Mouse (Mus musculus) embryo, embryonic 10.5 days (tissue): ENCODE results near the gene Abhd8.
A peak's percentile ranks its signal among the peaks of the same experiment; 100 is the strongest.

Experiments
- DNase-seq: peaks from one replicate; pipeline ENCODE4 v3.0.0-alpha.2; 2015; ENCODE audit warnings: low spot score

Abhd8 gene

DNA sequence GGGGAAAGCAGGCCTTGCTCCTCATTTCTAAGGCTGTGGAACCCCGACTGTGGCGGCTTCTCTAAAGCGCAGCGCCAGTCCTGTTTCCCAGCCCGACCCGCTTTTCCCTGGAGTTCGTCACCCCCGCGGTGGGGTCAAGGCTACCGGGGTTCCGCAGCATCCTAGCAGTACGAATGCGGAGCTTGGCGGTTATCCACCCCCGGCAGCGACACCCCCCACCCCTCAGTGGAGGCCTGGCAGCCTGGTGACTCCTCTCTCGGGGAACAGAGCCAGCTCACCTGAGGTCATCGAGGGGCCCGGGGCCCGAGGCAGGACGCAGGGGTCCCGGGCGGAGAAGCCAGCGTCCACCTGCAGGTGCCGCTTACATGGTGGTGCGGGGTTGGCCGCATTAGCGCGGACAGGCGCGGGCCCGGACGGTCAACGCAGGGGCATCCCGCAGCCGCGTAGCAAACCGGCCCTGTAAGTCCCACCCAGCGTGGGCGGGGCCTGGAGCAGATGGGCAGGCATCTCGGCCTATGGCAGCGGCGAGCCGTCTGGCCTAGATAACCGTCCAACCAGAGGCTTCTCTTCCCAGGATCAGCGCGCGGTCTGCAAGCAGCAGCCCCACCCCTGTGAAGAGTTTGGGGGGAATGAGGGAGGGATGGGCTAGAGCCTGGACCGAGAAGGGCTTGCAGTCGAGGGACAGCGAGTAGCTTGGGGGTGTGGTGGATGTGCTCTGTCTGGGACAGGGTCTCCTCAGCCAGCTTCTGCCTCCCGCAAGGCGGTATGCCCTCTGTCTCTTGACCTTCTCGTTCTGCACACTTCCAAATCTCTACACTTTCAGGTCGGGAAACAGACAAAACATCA, at the start of gene Abhd8:
Gene Abhd8, minus strand, starts transcription at position 468 of the 846 bp plus-strand sequence.
- peak; percentile 98 for DNase-seq

DNA sequence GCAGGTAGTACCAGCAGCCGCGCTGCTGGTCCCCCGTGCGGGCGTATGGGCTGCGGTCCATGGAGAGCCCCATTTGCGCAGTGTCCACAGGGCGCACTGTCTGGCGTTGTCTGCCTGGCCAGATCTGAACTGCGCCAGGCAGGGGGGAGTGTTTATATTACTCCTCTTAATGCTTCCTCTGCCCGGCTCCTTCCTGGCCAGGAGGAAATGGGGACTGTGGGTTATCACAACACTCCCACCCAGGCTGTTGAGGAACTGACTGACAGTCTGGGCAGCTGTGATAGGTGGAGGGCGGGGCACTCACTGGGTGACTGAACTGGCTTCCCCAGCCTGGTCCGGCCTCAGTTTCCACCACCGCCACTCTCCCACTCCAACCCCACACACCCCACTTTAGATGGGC, 48.2 kb upstream of the Abhd8 start, which contains the start of gene Plvap:
Gene Plvap, minus strand, starts transcription at position 109 of the 400 bp plus-strand sequence.
- peak; percentile 36 for DNase-seq

DNA sequence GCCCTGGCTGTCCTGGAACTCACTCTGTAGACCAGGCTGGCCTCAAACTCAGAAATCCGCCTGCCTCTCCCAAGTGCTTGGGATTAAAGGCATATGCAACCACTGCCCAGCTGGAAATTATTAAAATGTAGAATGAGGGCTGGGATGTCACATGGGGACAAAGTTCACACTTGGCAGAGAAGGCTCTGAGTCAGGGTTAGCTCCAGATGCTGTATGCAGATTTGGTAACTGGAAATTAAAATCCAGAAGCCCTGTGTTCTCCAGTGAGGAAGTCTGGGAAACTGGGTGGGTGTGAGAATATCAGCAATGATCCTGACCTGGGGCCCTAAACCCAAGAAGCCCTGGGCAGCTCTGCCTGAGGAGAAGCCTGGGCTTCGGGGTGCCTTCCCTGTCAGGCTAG, 45.9 kb upstream of the Abhd8 start:
- no peak for DNase-seq

DNA sequence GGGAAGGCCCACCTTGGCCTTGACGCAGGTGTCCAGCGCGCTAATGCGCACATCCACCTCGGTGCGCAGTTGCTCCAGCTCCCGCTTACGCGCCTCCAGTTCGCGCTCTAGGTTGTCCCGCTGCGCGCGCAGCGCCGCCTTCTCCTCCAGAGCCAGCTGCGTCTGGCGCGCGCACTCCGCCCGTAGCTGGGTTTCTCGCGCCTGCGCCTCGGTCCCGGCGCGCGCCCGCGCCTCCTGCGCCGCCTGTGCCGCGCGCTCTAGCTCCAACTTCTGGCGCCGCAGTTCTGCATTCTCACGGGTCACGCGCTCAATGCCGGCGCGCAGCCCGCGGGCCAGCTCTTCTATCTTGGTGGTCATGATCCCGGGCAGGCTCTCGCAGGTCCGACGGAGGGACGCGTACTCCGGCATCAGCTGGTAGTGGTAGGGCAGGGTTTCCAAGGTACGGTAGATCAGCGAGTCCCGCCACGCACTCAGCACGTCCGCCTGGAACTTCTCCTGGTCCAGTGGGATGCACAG, 44.2 kb upstream of the Abhd8 start:
- DNase-seq = peak; percentile 93

DNA sequence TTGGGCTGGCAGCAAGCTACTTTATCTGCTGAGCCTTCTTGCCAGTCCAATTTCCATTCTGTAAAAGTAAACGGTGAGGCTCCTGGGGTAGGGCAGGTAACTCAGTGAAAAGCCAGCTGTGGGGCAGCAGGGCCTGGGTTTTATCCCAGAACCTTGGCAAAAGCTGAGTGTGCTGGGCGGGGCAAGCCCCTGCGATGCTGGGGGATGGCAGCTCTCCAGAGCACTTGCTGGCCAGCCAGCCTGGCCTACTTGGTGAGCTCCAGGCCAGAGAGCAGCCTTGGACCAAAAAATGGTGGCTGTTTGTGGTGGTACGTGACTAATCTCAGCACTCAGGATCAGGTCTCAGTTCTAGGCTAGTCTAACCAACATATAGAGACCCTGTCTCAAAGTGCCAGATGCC, 42.5 kb upstream of the Abhd8 start:
- no peak for DNase-seq

DNA sequence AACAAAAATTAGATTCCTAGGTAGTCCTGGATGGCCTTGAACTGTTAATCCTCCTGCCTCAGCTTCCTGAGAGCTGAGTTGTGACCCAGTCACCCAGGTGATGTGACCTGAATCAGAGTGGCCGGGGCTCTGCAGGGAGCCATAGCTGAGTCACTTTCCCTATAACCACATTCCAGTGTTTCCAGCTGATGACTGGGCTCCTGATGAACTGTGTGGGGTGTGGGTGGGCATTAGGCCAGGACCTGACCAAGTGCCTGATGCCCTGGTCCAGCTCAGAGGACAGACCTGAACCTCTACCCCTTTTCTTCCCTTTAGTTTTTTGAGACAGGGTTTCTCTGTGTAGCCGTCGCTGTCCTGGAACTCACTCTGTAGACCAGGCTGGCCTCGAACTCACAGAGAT, 41.9 kb upstream of the Abhd8 start:
- no peak for DNase-seq

DNA sequence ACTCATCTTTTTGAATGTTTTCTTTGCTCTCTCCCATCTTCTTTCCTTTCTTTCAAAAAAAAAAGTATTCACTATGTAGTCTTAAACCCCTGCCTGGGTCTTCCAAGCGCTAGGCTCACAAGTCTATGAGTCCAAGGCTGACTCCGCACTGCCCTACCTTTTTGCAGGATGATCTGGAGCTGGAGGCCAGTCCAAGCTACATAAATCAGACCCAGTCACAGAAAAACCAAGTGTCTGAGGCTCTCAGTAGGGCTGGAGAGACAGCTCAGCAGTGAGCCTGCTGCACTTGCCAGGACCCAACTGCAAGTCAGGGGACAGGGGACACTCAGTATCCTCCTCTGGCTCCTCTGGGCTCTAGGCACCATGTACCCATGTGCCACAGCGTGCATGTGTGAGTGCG, 40.9 kb upstream of the Abhd8 start:
- no peak for DNase-seq

DNA sequence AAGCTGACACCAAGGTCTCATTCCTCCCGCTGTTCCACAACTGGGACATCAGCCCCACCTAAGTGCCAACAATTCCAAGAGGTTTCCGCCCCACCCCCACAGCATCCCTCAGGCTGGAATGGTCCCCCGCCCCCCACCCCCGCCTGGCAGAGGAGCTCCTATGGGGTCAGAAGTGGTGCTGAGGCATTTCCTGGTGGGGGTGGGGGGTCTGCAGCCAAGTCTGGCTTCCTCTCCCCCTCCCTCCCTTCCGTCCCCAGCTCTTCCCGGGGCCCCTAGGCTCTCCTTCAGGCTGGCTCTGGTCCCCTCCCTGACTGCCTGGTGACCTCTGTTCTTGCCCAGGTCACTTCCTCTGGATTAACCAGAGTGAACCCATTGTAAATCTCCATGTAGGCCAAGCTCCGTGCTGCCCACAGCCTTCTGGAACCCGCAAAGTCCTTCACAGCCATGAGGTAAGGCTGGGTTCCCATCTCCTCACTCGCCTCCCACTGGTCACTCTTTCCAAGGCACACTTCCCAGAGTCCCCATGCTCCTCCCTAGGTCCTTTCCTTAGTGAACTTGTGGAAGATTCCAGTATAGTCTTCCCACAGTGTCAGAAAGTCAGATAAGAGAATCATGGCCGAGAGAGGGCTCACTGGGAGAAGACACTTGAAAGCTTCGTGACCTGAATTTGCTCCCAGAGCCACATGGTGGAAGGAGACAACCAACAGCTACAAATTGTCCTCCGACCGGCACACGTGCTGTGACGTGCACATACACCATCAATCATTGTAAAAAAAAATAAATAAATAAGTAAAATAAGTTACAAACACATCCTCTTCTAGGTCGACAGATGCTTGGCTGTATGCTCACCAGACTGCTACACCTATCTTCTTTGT, 35.6 kb upstream of the Abhd8 start:
- DNase-seq = peak; percentile 66

DNA sequence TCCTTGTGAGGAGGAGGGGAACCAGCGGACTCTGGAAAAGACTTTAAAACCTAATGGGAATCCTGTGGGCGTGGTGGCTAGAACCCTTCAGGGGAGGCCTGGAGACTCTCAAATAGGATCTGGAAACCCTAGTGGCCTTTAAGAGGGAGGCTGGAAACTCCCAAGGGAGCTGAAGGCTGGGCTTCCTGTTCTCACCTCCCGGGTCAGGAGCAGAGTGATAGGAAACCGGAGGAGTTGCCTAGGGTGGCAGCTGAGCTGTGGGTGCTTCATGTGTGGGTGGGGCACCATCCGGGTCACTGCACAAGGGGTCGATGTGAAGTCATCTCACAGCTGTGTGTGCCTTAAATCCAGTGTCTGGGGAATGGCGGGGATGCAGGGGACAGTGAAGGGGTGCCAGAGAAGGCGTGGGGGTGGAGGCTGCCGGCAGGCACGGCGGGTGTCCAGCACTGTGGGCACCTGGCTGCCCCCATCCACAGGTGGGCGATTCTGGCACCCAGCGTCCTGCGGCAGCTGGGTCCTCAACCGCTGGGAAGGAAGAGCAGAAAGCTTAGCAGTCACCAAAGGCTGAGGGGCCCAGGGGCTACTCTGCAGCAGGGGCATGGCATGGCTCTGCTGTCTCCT, 34.5 kb upstream of the Abhd8 start:
- peak; percentile 35 for DNase-seq

DNA sequence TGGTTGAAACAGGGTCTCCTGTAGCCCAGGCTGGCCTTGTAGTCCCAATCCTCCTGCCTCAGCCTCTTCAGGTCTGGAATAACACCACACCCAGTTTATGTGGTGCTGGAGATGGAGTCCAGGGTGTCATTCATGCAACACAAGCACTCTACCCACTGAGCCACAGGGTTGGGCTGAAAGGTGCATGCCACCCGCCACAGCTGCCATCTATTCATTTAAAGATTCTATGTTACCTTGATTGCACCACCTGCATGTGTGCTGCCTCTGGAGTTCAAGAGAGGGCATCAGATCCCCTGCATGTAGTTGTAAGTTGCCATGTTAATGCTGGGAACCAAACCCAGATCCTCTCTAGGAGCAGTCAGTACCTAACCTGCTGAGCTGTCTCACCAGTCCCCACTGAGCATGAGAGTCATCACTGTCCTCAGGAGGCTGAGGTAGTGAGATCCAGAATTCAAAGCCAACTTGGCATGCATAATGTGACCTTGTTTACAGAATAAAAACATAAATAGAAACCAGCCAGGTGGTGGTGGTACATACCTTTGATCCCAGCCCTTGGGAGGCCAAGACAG, 33.7 kb upstream of the Abhd8 start:
- no peak for DNase-seq

DNA sequence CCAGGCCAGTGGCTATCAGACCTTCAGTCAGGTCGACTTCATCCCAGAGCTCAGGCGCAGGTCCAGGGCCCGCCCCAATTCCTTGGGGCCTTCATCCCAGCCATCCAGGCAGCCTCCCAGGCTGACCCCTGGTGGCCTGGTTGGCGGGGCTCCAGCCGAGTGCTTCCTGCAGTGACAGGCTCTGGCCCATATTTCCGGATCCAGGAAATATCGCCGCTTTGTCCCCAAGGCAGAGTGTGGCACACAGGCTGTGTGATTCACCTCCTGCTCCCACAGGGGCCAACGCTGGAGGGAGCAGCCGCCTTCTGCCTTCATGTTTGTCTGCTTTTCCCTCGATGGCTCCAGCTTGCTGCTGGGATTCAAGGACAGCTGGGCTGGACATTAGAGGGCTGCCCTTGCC, 33.0 kb upstream of the Abhd8 start:
- DNase-seq = peak; percentile 39

DNA sequence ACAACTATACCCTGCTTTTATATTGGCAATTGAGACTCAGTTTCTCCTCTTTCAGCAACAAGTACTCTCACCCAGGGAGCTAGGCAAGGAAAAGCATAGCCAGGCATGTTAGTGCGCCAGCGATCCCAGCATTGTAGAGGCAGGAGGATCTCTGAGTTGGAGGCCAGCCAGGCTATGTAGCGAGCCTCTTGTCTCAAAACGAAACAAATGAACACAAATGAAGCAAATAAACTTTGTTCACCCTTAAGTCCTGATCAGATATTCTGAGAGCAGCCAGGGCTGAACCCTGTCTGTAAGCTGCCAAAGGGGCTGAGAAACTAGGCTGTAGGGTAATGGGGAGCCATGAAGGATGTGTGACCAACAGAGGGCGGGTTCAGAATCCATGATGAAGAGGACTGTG, 32.4 kb upstream of the Abhd8 start:
- DNase-seq = no peak

DNA sequence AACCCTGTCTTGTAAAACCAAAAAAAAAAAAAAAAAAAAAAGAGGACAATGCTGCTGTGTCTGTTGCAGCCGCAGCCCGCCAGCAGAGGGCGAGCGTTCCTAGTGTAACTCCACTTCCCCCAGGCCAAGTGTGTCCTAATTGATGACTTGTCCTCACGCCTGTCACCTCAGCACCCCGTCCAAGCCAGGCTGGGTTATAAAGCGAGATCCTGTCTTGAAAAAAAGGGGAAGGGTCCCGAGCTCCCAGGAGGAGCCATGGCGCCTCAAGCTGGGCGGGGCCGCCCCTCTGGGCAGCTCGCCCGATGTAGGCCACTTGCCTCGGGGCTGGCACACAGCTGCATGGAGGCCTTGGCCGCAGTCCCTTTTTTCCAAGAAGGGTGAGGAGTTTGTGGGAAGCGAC, 31.6 kb upstream of the Abhd8 start:
- DNase-seq = peak; percentile 91

DNA sequence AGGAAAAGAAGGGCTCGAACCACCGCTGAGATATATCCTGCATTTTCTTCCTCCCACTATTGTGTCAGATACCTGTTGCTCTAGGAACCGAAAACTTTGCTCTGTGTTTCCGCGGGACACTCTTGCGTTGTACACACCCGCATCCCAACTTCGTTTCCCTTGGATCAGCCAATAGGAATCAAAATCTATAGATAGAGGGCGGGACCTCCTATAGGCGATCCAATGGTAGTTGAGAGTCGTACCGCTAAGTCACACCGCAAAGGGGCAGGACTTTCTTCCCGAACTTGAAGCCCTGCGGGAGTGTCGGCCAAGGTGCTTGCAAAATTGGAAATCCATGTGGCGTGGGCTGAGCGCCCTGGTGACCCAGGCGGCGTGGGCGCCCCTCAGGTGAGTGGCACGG, 25.0 kb upstream of the Abhd8 start:
- peak; percentile 98 for DNase-seq

DNA sequence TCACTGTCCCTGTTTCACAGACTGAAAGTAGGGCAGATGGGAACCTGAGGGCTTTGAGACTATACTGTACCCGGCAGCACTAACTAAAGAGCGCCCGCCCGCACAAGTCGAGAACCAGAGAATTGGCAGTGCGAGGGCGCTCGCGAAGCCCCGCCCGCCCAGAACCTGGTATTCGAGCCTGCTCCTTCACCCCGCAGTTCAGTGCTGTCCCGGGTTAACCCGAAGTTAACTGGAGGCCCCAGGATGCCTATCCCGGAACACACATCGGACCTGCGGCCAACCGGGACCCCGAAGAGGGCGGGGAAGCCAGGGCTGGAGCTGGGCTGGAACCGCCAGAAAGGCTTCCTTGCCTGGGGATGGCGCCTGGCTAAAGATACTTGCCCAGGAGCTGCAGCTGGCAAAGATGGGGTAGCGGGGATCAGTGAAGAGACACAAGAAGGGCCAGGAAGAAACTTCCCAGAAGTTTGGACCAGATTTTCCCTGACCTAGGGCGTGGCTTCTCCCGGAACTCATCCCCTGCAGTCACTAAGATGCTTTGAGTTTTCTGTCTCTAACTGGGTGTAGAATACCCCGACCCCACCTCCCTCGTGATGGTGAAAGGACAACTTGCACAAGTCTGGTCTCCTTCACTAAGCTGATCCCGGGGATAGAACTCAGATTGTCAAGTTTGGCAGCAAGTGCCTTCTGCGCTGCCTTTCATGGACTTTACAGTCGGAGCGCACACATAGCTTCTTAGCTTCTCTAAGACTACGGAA, 24.4 kb upstream of the Abhd8 start, which contains the start of gene Gtpbp3:
Gene Gtpbp3, plus strand, starts transcription at position 413 of the 755 bp plus-strand sequence.
- peak; percentile 89 for DNase-seq

DNA sequence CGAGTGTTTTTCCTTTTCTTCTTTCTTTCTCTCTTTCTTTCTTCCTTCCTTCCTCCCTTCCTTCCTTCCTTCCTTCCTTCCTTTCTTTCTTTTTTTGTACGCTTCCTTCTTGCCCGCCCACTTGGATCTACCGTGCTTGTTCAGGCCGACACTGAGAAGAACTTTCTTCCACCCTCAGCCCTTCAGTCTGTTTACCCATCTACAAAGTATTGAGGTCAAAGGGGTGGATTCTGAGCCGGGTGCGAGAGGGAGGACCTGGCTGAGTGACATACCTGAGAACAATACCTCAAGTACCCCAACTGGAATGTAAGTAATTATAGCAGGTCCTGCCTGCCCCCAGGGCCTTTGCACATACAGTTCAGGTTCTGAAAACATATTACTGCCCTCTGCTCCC, 22.7 kb upstream of the Abhd8 start:
- DNase-seq = no peak

DNA sequence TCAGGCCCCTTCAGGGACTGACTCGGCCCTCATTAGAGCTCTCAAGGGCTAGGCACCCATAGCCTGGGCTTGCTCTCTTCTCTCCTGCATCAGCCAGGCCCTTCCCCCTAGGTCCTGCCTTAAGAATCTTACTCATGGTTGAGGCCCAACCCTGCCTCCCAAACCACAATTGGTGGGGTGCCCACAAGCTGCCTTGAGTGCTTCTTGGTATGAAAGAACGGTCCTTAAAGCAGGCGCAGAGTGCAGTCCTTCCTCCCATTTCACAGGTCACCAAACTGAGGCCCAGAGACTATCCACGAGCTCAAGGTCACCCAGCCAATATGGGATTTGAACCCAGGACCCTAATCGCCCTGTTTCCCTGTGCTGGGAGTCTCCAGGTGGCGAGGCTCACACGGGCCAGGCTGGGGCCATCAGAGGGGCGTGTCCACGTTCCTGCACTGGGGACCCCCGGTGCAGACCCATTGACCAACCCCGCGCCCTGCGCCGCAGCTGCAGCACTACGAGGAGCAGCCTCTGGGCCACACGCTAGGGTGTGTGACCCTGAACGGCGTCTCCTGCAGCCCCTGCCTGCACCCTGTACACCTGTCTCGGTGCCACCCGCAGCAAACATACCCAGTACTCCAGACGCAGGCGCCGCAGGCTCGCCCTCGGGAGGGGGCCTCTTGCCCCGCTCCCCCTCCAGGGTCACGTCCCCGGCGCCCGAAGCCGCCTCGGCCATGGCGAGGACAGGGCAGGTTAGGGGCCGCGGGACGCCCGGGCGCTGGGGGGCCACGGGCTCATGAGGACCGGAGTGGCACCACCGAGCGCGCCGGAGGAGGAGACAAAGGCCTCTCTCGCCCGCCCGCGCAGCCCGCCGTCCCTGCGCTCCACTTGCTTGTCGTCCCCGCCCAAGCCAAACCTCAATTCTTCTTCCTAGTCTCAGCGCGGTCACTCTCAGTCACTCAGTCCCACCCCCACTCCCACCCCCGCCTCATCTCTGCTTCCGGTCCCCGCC, 22.0 kb upstream of the Abhd8 start, which contains the start of gene Ano8:
Gene Ano8, minus strand, starts transcription at position 822 of the 994 bp plus-strand sequence.
- DNase-seq = peak; percentile 93

DNA sequence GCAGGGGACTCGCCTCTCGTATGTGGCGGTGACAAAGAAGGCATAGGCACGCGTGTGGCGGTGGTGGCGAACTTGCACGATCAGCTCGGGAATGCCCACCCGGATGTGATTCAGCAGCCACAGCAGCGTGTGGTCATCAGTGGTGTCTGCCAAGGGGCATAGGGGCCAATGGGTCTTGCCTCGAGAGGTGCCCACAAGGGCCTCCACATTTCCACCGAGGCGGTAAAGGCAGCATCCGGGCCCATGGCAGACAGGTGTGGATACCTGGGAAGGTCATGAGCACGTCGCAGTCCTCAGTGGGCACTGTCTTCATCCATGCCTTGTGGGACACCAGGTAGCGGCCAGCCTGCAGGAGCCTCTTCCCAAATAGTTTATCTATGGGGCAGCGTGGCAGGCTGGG, 21.3 kb upstream of the Abhd8 start:
- no peak for DNase-seq

DNA sequence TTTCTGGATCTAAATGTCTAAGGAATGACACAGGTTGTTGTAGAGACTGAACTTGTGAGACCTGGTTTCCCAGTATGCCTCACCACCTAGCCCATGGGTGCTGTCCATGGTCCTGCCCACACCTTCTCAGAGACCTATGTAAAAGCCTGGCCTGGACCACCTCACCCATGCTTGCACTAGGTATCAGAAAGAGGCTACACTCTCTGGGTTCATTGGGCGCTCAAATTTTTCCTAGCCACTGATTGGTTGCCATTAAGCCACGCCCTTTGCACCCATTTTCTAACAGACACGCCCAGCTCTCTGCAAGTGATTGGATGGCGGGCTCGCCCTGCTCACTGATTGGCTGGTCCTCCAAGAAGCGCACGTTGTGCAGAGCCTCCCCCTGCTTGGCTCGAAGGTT, 20.5 kb upstream of the Abhd8 start:
- DNase-seq = peak; percentile 76

DNA sequence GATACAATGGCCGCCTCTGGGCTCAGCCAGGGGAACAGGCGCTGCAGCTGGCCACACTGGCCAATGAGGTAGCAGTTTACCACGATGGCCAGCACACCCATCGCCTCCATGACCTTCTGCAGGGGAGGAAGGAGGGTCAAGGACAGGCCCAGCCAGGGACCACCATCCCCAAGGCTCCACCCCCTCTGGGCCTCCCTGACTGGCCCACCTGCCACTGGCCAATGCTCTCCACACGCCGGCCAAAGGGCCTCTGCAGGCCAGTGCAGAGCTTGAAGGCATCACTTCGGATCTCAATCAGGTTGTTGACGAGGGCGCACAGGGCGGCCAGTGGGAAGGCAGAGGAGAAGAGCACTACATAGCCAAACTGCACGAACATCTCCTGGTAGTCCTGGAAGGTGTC, 15.5 kb upstream of the Abhd8 start:
- DNase-seq = no peak
